Mouse (Mus musculus): Measurements from ENCODE around the gene Zscan4b. TPM values are rescaled to one million over a fixed set of nuclear protein-coding genes. Genes with fewer than 3 reads are reported as not detected.
"Not testable (repeated sequence)": the region's sequence is repeated elsewhere in the genome, so short reads cannot be mapped to it uniquely, and the experiment has no call there.

The Zscan4b gene
- polyA plus RNA-seq (2012; rRNA removed) = not detected in 2 replicates
- not detected in 2 replicates for polyA plus RNA-seq (2014; fragmentation: Nextera tagmentation; extraction: Ambion mirVana)

- H3K9ac ChIP-seq (ENCODE audit: low read depth, low read length, severe bottlenecking); H3K4me3 ChIP-seq (replicated peaks; ENCODE audit: low read length); ATAC-seq (ENCODE audit: low FRiP score, low read depth); H3K27me3 ChIP-seq (ENCODE audit: control insufficient read depth, insufficient read depth, low read length); H3K36me3 ChIP-seq (ENCODE audit: control insufficient read depth, insufficient read depth, low read length); H3K4me2 ChIP-seq (replicated peaks; ENCODE audit: low read depth, low read length, severe bottlenecking); DNase-seq (ENCODE audit: low spot score); H3K9me3 ChIP-seq (ENCODE audit: control insufficient read depth, low read length); H3K27ac ChIP-seq (replicated peaks; ENCODE audit: low read depth, low read length); H3K4me1 ChIP-seq (ENCODE audit: control insufficient read depth, insufficient read depth, low read length): not testable (repeated sequence)
- 85% methylated on average over 1 of the region's 1 CpGs for WGBS
Observed at GRCm38 (mm10) chr7:10904950-10905349, at the start of gene Zscan4b. TSS of gene Zscan4b (minus strand) at chr7:10905050.

Other genes starting within 250 kb of the Zscan4b start
- gene Nlrp4b, start 217.3 kb downstream of the Zscan4b start, polyA plus RNA-seq (2012; rRNA removed) = not detected in 2 replicates
- gene Nlrp4b, start 217.3 kb downstream of the Zscan4b start, polyA plus RNA-seq (2014; fragmentation: Nextera tagmentation; extraction: Ambion mirVana) = not detected in 2 replicates
- gene Vmn1r71, start 150.7 kb downstream of the Zscan4b start, polyA plus RNA-seq (2012; rRNA removed) = not detected in 2 replicates
- gene Vmn1r71, start 150.7 kb downstream of the Zscan4b start, polyA plus RNA-seq (2014; fragmentation: Nextera tagmentation; extraction: Ambion mirVana) = not detected in 2 replicates
- gene Zscan4c, start 100.7 kb upstream of the Zscan4b start, polyA plus RNA-seq (2012; rRNA removed) = not detected in 2 replicates
- gene Zscan4c, start 100.7 kb upstream of the Zscan4b start, polyA plus RNA-seq (2014; fragmentation: Nextera tagmentation; extraction: Ambion mirVana) = not detected in 2 replicates
- not detected in 2 replicates for gene Zscan4-ps1, start 164.6 kb upstream of the Zscan4b start, polyA plus RNA-seq (2012; rRNA removed)
- not detected in 2 replicates for gene Zscan4-ps1, start 164.6 kb upstream of the Zscan4b start, polyA plus RNA-seq (2014; fragmentation: Nextera tagmentation; extraction: Ambion mirVana)

Measured in limb, embryonic 14.5 days (tissue).